Mouse (Mus musculus) ovary, adult 18-20 months (tissue): ENCODE results near the gene Wdr95.
A peak's percentile ranks its signal among the peaks of the same experiment; 100 is the strongest.

Experiments used
- DNase-seq: peaks from one replicate; pipeline ENCODE4 v3.0.0; 2022; ENCODE audit warnings: low spot score, mixed read lengths

Gene Wdr95

GRCm38 (mm10) chr5:149527999-149528729, at the start of gene Wdr95:
Gene Wdr95, plus strand, starts transcription at chr5:149528679.
- peak; percentile 5 for DNase-seq

- no peak for DNase-seq
Observed at GRCm38 (mm10) chr5:149481920-149482319, 46.6 kb upstream of the Wdr95 start.

- no peak for DNase-seq
Observed at GRCm38 (mm10) chr5:149483321-149484052, 45.0 kb upstream of the Wdr95 start.

GRCm38 (mm10) chr5:149484270-149484669, 44.2 kb upstream of the Wdr95 start:
- DNase-seq = no peak

- DNase-seq = no peak
Observed at GRCm38 (mm10) chr5:149485447-149485846, 43.0 kb upstream of the Wdr95 start.

GRCm38 (mm10) chr5:149488360-149489021, 40.0 kb upstream of the Wdr95 start:
- peak; percentile 5 for DNase-seq

GRCm38 (mm10) chr5:149489136-149489535, 39.3 kb upstream of the Wdr95 start:
- no peak for DNase-seq

- DNase-seq = no peak
Observed at GRCm38 (mm10) chr5:149490275-149490674, 38.2 kb upstream of the Wdr95 start.

GRCm38 (mm10) chr5:149495655-149496054, 32.8 kb upstream of the Wdr95 start:
- no peak for DNase-seq

- DNase-seq = no peak
Observed at GRCm38 (mm10) chr5:149496401-149497066, 31.9 kb upstream of the Wdr95 start.

GRCm38 (mm10) chr5:149499936-149500335, 28.5 kb upstream of the Wdr95 start:
- DNase-seq = no peak

- DNase-seq = no peak
Observed at GRCm38 (mm10) chr5:149503423-149504175, 24.9 kb upstream of the Wdr95 start.

- DNase-seq = no peak
Observed at GRCm38 (mm10) chr5:149504985-149505384, 23.5 kb upstream of the Wdr95 start.

- DNase-seq = no peak
Observed at GRCm38 (mm10) chr5:149506033-149506432, 22.4 kb upstream of the Wdr95 start.

- no peak for DNase-seq
Observed at GRCm38 (mm10) chr5:149508094-149509029, 20.1 kb upstream of the Wdr95 start.

GRCm38 (mm10) chr5:149510323-149510722, 18.2 kb upstream of the Wdr95 start:
- no peak for DNase-seq

- no peak for DNase-seq
Observed at GRCm38 (mm10) chr5:149512695-149513094, 15.8 kb upstream of the Wdr95 start.

GRCm38 (mm10) chr5:149513438-149514086, 14.9 kb upstream of the Wdr95 start:
- DNase-seq = no peak

- DNase-seq = no peak
Observed at GRCm38 (mm10) chr5:149514087-149514671, 14.3 kb upstream of the Wdr95 start.

GRCm38 (mm10) chr5:149514890-149515289, 13.6 kb upstream of the Wdr95 start:
- no peak for DNase-seq
